Mouse (Mus musculus) forebrain, postnatal 0 days (tissue): Measurements from ENCODE around the gene Prrc2b. TPM values are rescaled to one million over a fixed set of nuclear protein-coding genes. Genes with fewer than 3 reads are reported as not detected.

Experiments used
- ATAC-seq: fragments of 200-750 bp; cut with Nextera tagmentation; 2 replicates; pipeline ENCODE4 v1.8.0; 2017; ENCODE audit warnings: mild to moderate bottlenecking, moderate library complexity
- DNase-seq: peaks from one replicate; pipeline ENCODE4 v3.0.0-alpha.2; 2015
- H3K27ac ChIP-seq: fragments of 300-500 bp; sonication (generic); 2 replicates; pipeline ENCODE4 v1.5.1; 2014; ENCODE audit warnings: low read depth, mild to moderate bottlenecking, antibody characterized with exemption, low read length, moderate library complexity, mixed read lengths
- H3K27me3 ChIP-seq: fragments of 300-500 bp; sonication (generic); 2 replicates; pipeline ENCODE4 v1.6.1; 2014; ENCODE audit warnings: mild to moderate bottlenecking, low read length, mixed read lengths; ENCODE audit not compliant: insufficient read depth
- H3K36me3 ChIP-seq: fragments of 300-500 bp; sonication (generic); 2 replicates; pipeline ENCODE4 v1.6.1; 2014; ENCODE audit warnings: mild to moderate bottlenecking, moderate library complexity; ENCODE audit not compliant: insufficient read depth
- H3K4me1 ChIP-seq: fragments of 300-500 bp; sonication (generic); 2 replicates; pipeline ENCODE4 v1.6.1; 2014; ENCODE audit warnings: antibody characterized with exemption; ENCODE audit not compliant: insufficient read depth
- H3K4me2 ChIP-seq: fragments of 300-500 bp; sonication (generic); 2 replicates; pipeline ENCODE4 v1.6.1; 2014; ENCODE audit warnings: low read depth, mild to moderate bottlenecking, moderate library complexity
- H3K4me3 ChIP-seq: fragments of 300-500 bp; sonication (generic); 2 replicates; pipeline ENCODE4 v1.5.1; 2014; ENCODE audit warnings: low read depth, low read length, mixed read lengths
- H3K9ac ChIP-seq: fragments of 300-500 bp; sonication (generic); 2 replicates; pipeline ENCODE4 v1.6.1; 2014; ENCODE audit warnings: mild to moderate bottlenecking
- H3K9me3 ChIP-seq: fragments of 300-500 bp; sonication (generic); 2 replicates; pipeline ENCODE4 v1.6.1; 2016; ENCODE audit warnings: low read length
- CTCF ChIP-seq: sonication (generic); IDR thresholded peaks from 2 replicates; pipeline ENCODE4 v1.5.1; 2016; ENCODE audit warnings: antibody characterized with exemption, control low read depth, low read depth
- WGBS: fragments of 180-500 bp; shearing (Covaris S2); extraction: QIAGEN DNeasy Blood & Tissue Kit; methylation state at CpG from one replicate; pipeline ENCODE4 v1.1.7; 2014; 5-methylcytosine and 5-hydroxymethylcytosine counted together
- polyA plus RNA-seq: library from polyadenylated mRNA; unstranded; fragments of >200 nt; fragmentation: Nextera tagmentation; extraction: Ambion mirVana; gene quantifications from 2 replicates; pipeline ENCODE4 v1.2.1, GENCODE M21; 2015
- total RNA-seq: library from RNA; depleted of rRNA; stranded (reverse); fragments of >200 nt; gene quantifications from 2 replicates; pipeline ENCODE4 v1.2.3, GENCODE M21; 2014

Gene Prrc2b
- total and polyA plus RNA-seq, 2 experiments from 2014 or later, result 60.4 to 131 TPM

GRCm38 (mm10) chr2:32112548-32112947, 38.3 kb upstream of the Prrc2b start:
- DNase-seq (no peak), ATAC-seq (no peak)
- Histone ChIP-seq H3K9ac (no peak overlapping the region), H3K36me3 (peaks cover 9% of the 10 kb centered on the region; the same call in 1 of the 2 replicates), H3K9me3 (no peaks in the 10 kb centered on the region), H3K4me2 (no peak overlapping the region), H3K4me1 (no peaks in the 10 kb centered on the region), H3K27ac (no peak overlapping the region), H3K4me3 (no peak overlapping the region), H3K27me3 (no peaks in the 10 kb centered on the region)
- TF ChIP-seq CTCF, result no peak
- WGBS, result 77% methylated on average over 2 of the region's 2 CpGs

- no peaks in the 10 kb centered on the region for H3K27me3 ChIP-seq
- 92% methylated on average over 4 of the region's 4 CpGs for WGBS
- no peaks in the 10 kb centered on the region for H3K4me1 ChIP-seq
- ATAC-seq (no peak), DNase-seq (no peak)
- H3K27ac ChIP-seq, result no peak overlapping the region
- H3K9ac ChIP-seq, result no peak overlapping the region
- TF ChIP-seq CTCF, result no peak
- H3K4me2 ChIP-seq, result no peak overlapping the region
- H3K4me3 ChIP-seq, result no peak overlapping the region
- no peaks in the 10 kb centered on the region for H3K9me3 ChIP-seq
- H3K36me3 ChIP-seq, result no peaks in the 10 kb centered on the region
Observed at GRCm38 (mm10) chr2:32115851-32116268, 35.0 kb upstream of the Prrc2b start.

- H3K9ac ChIP-seq, result no peak overlapping the region
- no peak overlapping the region for H3K27ac ChIP-seq
- ATAC-seq (no peak), DNase-seq (no peak)
- H3K9me3 ChIP-seq, result no peaks in the 10 kb centered on the region
- no peaks in the 10 kb centered on the region for H3K27me3 ChIP-seq
- H3K4me1 ChIP-seq, result no peaks in the 10 kb centered on the region
- TF ChIP-seq CTCF, result no peak
- H3K4me2 ChIP-seq, result no peak overlapping the region
- no peaks in the 10 kb centered on the region for H3K36me3 ChIP-seq
- no peak overlapping the region for H3K4me3 ChIP-seq
- 92% methylated on average over 20 of the region's 20 CpGs for WGBS
Observed at GRCm38 (mm10) chr2:32119802-32120750, 30.8 kb upstream of the Prrc2b start.

- H3K4me1 ChIP-seq, result no peaks in the 10 kb centered on the region
- H3K4me3 ChIP-seq, result no peak overlapping the region
- no peaks in the 10 kb centered on the region for H3K36me3 ChIP-seq
- DNase-seq, result no peak
- no peak for ATAC-seq
- no peak overlapping the region for H3K9ac ChIP-seq
- 68% methylated on average over 5 of the region's 5 CpGs for WGBS
- H3K9me3 ChIP-seq, result no peaks in the 10 kb centered on the region
- H3K27ac ChIP-seq, result no peak overlapping the region
- no peaks in the 10 kb centered on the region for H3K27me3 ChIP-seq
- H3K4me2 ChIP-seq, result no peak overlapping the region
- no peak for TF ChIP-seq CTCF
Observed at GRCm38 (mm10) chr2:32121150-32121549, 29.7 kb upstream of the Prrc2b start.

GRCm38 (mm10) chr2:32121785-32122184, 29.1 kb upstream of the Prrc2b start:
- no peak overlapping the region for H3K27ac ChIP-seq
- ATAC-seq (no peak), DNase-seq (no peak)
- no peaks in the 10 kb centered on the region for H3K27me3 ChIP-seq
- no peak overlapping the region for H3K4me2 ChIP-seq
- H3K9me3 ChIP-seq, result no peaks in the 10 kb centered on the region
- no peak overlapping the region for H3K9ac ChIP-seq
- TF ChIP-seq CTCF, result no peak
- H3K36me3 ChIP-seq, result no peaks in the 10 kb centered on the region
- H3K4me3 ChIP-seq, result no peak overlapping the region
- 84% methylated on average over 2 of the region's 2 CpGs for WGBS
- no peaks in the 10 kb centered on the region for H3K4me1 ChIP-seq

GRCm38 (mm10) chr2:32127653-32128535, 23.0 kb upstream of the Prrc2b start:
- H3K4me2 ChIP-seq, result no peak overlapping the region
- H3K27me3 ChIP-seq, result no peaks in the 10 kb centered on the region
- no peak for DNase-seq
- no peaks in the 10 kb centered on the region for H3K36me3 ChIP-seq
- H3K9ac ChIP-seq, result no peak overlapping the region
- H3K4me3 ChIP-seq, result no peak overlapping the region
- no peaks in the 10 kb centered on the region for H3K9me3 ChIP-seq
- WGBS, result 31% methylated on average over 16 of the region's 16 CpGs
- ATAC-seq, result no peak
- H3K27ac ChIP-seq, result no peak overlapping the region
- TF ChIP-seq CTCF, result no peak
- no peaks in the 10 kb centered on the region for H3K4me1 ChIP-seq

GRCm38 (mm10) chr2:32128536-32128841, 22.4 kb upstream of the Prrc2b start:
- H3K4me2 ChIP-seq, result no peak overlapping the region
- no peaks in the 10 kb centered on the region for H3K36me3 ChIP-seq
- H3K27me3 ChIP-seq, result no peaks in the 10 kb centered on the region
- no peak overlapping the region for H3K27ac ChIP-seq
- TF ChIP-seq CTCF, result no peak
- no peak overlapping the region for H3K4me3 ChIP-seq
- H3K9me3 ChIP-seq, result no peaks in the 10 kb centered on the region
- DNase-seq, result no peak
- no peaks in the 10 kb centered on the region for H3K4me1 ChIP-seq
- no peak overlapping the region for H3K9ac ChIP-seq
- no peak for ATAC-seq
- WGBS, result 87% methylated on average over 5 of the region's 5 CpGs
